Mouse (Mus musculus): Measurements from ENCODE around the gene Hoxd1. TPM values are rescaled to one million over a fixed set of nuclear protein-coding genes. Genes with fewer than 3 reads are reported as not detected.
A peak's percentile ranks its signal among the peaks of the same experiment; 100 is the strongest.

Hoxd1 gene
- polyA plus RNA-seq, 1 experiment from 2014 or later: 11.9 TPM

MicroRNAs within 50 kb of the gene (microRNA counts, 519-probe panel; counts per million panel counts)
- microRNA mmu-miR-10b: 460 counts per million, percentile 65 among the panel's probes with 10 or more counts

Small RNAs within 50 kb of the gene (microRNA-seq; reads per million reads assigned to microRNA genes)
- gene Mir10b: 1,207 reads per million, percentile 79 among the genes with 10 or more reads in this experiment

Other genes starting within 250 kb of the Hoxd1 start
- gene Lnpk, start 183.5 kb upstream of the Hoxd1 start, polyA plus RNA-seq (2016; fragmentation: Nextera tagmentation; extraction: Ambion mirVana): 40.0 and 40.1 TPM in 2 replicates
- gene Evx2, start 103.4 kb upstream of the Hoxd1 start, polyA plus RNA-seq (2016; fragmentation: Nextera tagmentation; extraction: Ambion mirVana): 0.06 TPM in 1 of 2 replicates, not detected in the other
- gene Hoxd13, start 94.7 kb upstream of the Hoxd1 start, polyA plus RNA-seq (2016; fragmentation: Nextera tagmentation; extraction: Ambion mirVana): not detected in 2 replicates
- 0.11 TPM in 1 of 2 replicates, not detected in the other for gene Hoxd12, start 88.0 kb upstream of the Hoxd1 start, polyA plus RNA-seq (2016; fragmentation: Nextera tagmentation; extraction: Ambion mirVana)
- gene Hoxd11, start 83.4 kb upstream of the Hoxd1 start, polyA plus RNA-seq (2016; fragmentation: Nextera tagmentation; extraction: Ambion mirVana): not detected in 2 replicates
- not detected in 2 replicates for gene Hoxd10, start 71.1 kb upstream of the Hoxd1 start, polyA plus RNA-seq (2016; fragmentation: Nextera tagmentation; extraction: Ambion mirVana)
- 0.37 and 0.72 TPM in 2 replicates for gene Hoxd9, start 65.3 kb upstream of the Hoxd1 start, polyA plus RNA-seq (2016; fragmentation: Nextera tagmentation; extraction: Ambion mirVana)
- 1.6 and 2.6 TPM in 2 replicates for gene Hoxd8, start 58.4 kb upstream of the Hoxd1 start, polyA plus RNA-seq (2016; fragmentation: Nextera tagmentation; extraction: Ambion mirVana)
- 1.5 and 2.4 TPM in 2 replicates for gene Hoxd3, start 51.1 kb upstream of the Hoxd1 start, polyA plus RNA-seq (2016; fragmentation: Nextera tagmentation; extraction: Ambion mirVana)
- 0.14 and 0.25 TPM in 2 replicates for gene Hoxd4, start 51.1 kb upstream of the Hoxd1 start, polyA plus RNA-seq (2016; fragmentation: Nextera tagmentation; extraction: Ambion mirVana)
- 0.13 TPM in 1 of 2 replicates, not detected in the other for gene Gm28230, start 36.3 kb upstream of the Hoxd1 start, polyA plus RNA-seq (2016; fragmentation: Nextera tagmentation; extraction: Ambion mirVana)
- gene Mtx2, start 62.8 kb downstream of the Hoxd1 start, polyA plus RNA-seq (2016; fragmentation: Nextera tagmentation; extraction: Ambion mirVana): 129 and 130 TPM in 2 replicates